Comparison of ENCODE assay signal across 10 mouse cellular contexts in genomic region chr4:4717763-4718347, GRCm38 (mm10).
DNase-seq lines count a peak whose midpoint lies in the region; ATAC-seq and TF ChIP-seq lines count a peak whose summit lies in the region.
"Had no signal": no experiment of that assay in that cellular context is flagged by ENCODE, and none has a peak within 500 bp of the region (broad histone marks: within the 10 kb centered on the region; RNA-seq: fewer than 3 reads in every experiment).

No protein-coding gene starts in this region.

- TF ChIP-seq POLR2A in heart, adult 2 months (IDR thresholded peaks at IDR 0.05; ENCODE audit: insufficient read depth, low read depth, low read length), result no peak
- no peak for TF ChIP-seq POLR2A in cortical plate, adult 2 months (IDR thresholded peaks at IDR 0.05; ENCODE audit: extremely low read depth, insufficient read depth, low read length)

- TF ChIP-seq EP300 in heart, adult 2 months (IDR thresholded peaks at IDR 0.05; ENCODE audit: insufficient read depth, low read depth, low read length), result no peak

- H3K36me3 ChIP-seq in heart, adult 2 months (ENCODE audit: control insufficient read depth, insufficient read depth, low read length), result no peaks in the 10 kb centered on the region
- no peaks in the 10 kb centered on the region for H3K36me3 ChIP-seq in heart, embryonic 10.5 days
- H3K36me3 ChIP-seq in neural tube, embryonic 15.5 days, result no peaks in the 10 kb centered on the region
- H3K36me3 ChIP-seq in liver, embryonic 11.5 days (ENCODE audit: control insufficient read depth, insufficient read depth, low read length), result no peaks in the 10 kb centered on the region
- H3K36me3 ChIP-seq: limb, embryonic 12.5 days; stomach, embryonic 15.5 days had no signal

- no peak overlapping the region for H3K27ac ChIP-seq in heart, adult 2 months
- no peak overlapping the region for H3K27ac ChIP-seq in heart, embryonic 10.5 days
- H3K27ac ChIP-seq in cortical plate, adult 2 months (ENCODE audit: insufficient read depth, low read length), result no peak overlapping the region
- no peak overlapping the region for H3K27ac ChIP-seq in neural tube, embryonic 15.5 days (replicated peaks)
- no peak overlapping the region for H3K27ac ChIP-seq in liver, embryonic 11.5 days (ENCODE audit: low read depth, low read length)
- H3K27ac ChIP-seq: limb, embryonic 12.5 days; stomach, embryonic 15.5 days had no signal

- H3K79me2 ChIP-seq in heart, adult 2 months (replicated peaks; ENCODE audit: control insufficient read depth, insufficient read depth, low read length), result no peaks in the 10 kb centered on the region

- 45% methylated on average over 4 of the region's 4 CpGs for WGBS in heart, adult 2 months
- 65% methylated on average over 4 of the region's 4 CpGs for WGBS in heart, embryonic 10.5 days
- WGBS in neural tube, embryonic 15.5 days, result 77% methylated on average over 4 of the region's 4 CpGs
- WGBS in liver, embryonic 11.5 days, result 64% methylated on average over 4 of the region's 4 CpGs

- no peaks in the 10 kb centered on the region for H3K4me1 ChIP-seq in heart, adult 2 months (ENCODE audit: control insufficient read depth, insufficient read depth, low read length)
- H3K4me1 ChIP-seq in heart, embryonic 10.5 days, result no peaks in the 10 kb centered on the region
- no peaks in the 10 kb centered on the region for H3K4me1 ChIP-seq in cortical plate, adult 2 months (ENCODE audit: control insufficient read depth, insufficient read depth, low read length)
- H3K4me1 ChIP-seq in neural tube, embryonic 15.5 days, result no peaks in the 10 kb centered on the region
- no peaks in the 10 kb centered on the region for H3K4me1 ChIP-seq in liver, embryonic 11.5 days (replicated peaks; ENCODE audit: control insufficient read depth, insufficient read depth, low read length)
- H3K4me1 ChIP-seq: limb, embryonic 12.5 days; stomach, embryonic 15.5 days had no signal

- intact Hi-C loops in heart, adult 2 months (cut with DNase I), result loop anchor here (5.0 kb wide), 1 partner anchor 576 kb away; no protein-coding TSS in a partner anchor

- no peak overlapping the region for H3K4me2 ChIP-seq in neural tube, embryonic 15.5 days
- no peak overlapping the region for H3K4me2 ChIP-seq in liver, embryonic 11.5 days
- H3K4me2 ChIP-seq: limb, embryonic 12.5 days; stomach, embryonic 15.5 days had no signal

- H3K4me3 ChIP-seq in heart, adult 2 months, result no peak overlapping the region
- H3K4me3 ChIP-seq in heart, embryonic 10.5 days, result no peak overlapping the region
- no peak overlapping the region for H3K4me3 ChIP-seq in cortical plate, adult 2 months (ENCODE audit: insufficient read depth, low read length)
- no peak overlapping the region for H3K4me3 ChIP-seq in neural tube, embryonic 15.5 days (replicated peaks)
- no peak overlapping the region for H3K4me3 ChIP-seq in liver, embryonic 11.5 days (ENCODE audit: low read depth, low read length)
- H3K4me3 ChIP-seq: limb, embryonic 12.5 days; stomach, embryonic 15.5 days had no signal

- H3K9me3 ChIP-seq in heart, embryonic 10.5 days, result no peaks in the 10 kb centered on the region
- no peaks in the 10 kb centered on the region for H3K9me3 ChIP-seq in neural tube, embryonic 15.5 days (replicated peaks)
- no peaks in the 10 kb centered on the region for H3K9me3 ChIP-seq in liver, embryonic 11.5 days (ENCODE audit: control insufficient read depth, low read length)
- H3K9me3 ChIP-seq: limb, embryonic 12.5 days; stomach, embryonic 15.5 days had no signal

- peak; percentile 76; the same call in 1 of the 2 replicates for ATAC-seq in neural tube, embryonic 15.5 days (ENCODE audit: low FRiP score)
- no peak for ATAC-seq in liver, embryonic 11.5 days (replicated peaks; ENCODE audit: low FRiP score)

- TF ChIP-seq CTCF in heart, adult 2 months (IDR thresholded peaks at IDR 0.05), result peak; percentile 55
- peak; percentile 8; the same call in 1 of the 2 replicates for TF ChIP-seq CTCF in cortical plate, adult 2 months (IDR thresholded peaks at IDR 0.05; ENCODE audit: extremely low read depth, insufficient read depth, low read length)

- no peak overlapping the region for H3K9ac ChIP-seq in heart, adult 2 months (ENCODE audit: low read depth, low read length)
- H3K9ac ChIP-seq in neural tube, embryonic 15.5 days (replicated peaks), result no peak overlapping the region
- H3K9ac ChIP-seq in liver, embryonic 11.5 days (ENCODE audit: low read depth, low read length), result no peak overlapping the region
- H3K9ac ChIP-seq: limb, embryonic 12.5 days; stomach, embryonic 15.5 days had no signal

- DNase-seq in heart, adult 2 months, result no peak
- no peak for DNase-seq in heart, embryonic 10.5 days (ENCODE audit: low spot score)
- peak; percentile 22 for DNase-seq in lung, postnatal 10 days
- no peak for DNase-seq in lung, postnatal 25 days (ENCODE audit: low spot score)
- no peak for DNase-seq in liver, embryonic 11.5 days (ENCODE audit: low spot score)
- no peak for DNase-seq in adrenal gland, postnatal 25 days

- no peaks in the 10 kb centered on the region for H3K27me3 ChIP-seq in heart, adult 2 months (ENCODE audit: control insufficient read depth, insufficient read depth, low read length)
- no peaks in the 10 kb centered on the region for H3K27me3 ChIP-seq in heart, embryonic 10.5 days (ENCODE audit: insufficient read depth, poor library complexity, severe bottlenecking)
- no peaks in the 10 kb centered on the region for H3K27me3 ChIP-seq in neural tube, embryonic 15.5 days (replicated peaks)
- no peaks in the 10 kb centered on the region for H3K27me3 ChIP-seq in liver, embryonic 11.5 days (replicated peaks; ENCODE audit: control insufficient read depth, insufficient read depth, low read length)
- H3K27me3 ChIP-seq: limb, embryonic 12.5 days; stomach, embryonic 15.5 days had no signal
